Mouse (Mus musculus) midbrain, embryonic 15.5 days (tissue): ENCODE data around the gene Rbmx. TPM values are rescaled to one million over a fixed set of nuclear protein-coding genes. Genes with fewer than 3 reads are reported as not detected.

Experiments
- ATAC-seq: fragments of 200-750 bp; cut with Nextera tagmentation; replicated peaks from 2 replicates; pipeline ENCODE4 v1.8.0; 2017; ENCODE audit warnings: moderate TSS enrichment
- H3K27ac ChIP-seq: fragments of 300-500 bp; sonication (generic); 2 replicates; pipeline ENCODE4 v1.5.1; 2015; ENCODE audit warnings: mild to moderate bottlenecking, inconsistent platforms
- H3K27me3 ChIP-seq: fragments of 300-500 bp; sonication (generic); replicated peaks from 2 replicates; pipeline ENCODE4 v1.6.1; 2015; ENCODE audit warnings: inconsistent platforms
- H3K36me3 ChIP-seq: fragments of 300-500 bp; sonication (generic); replicated peaks from 2 replicates; pipeline ENCODE4 v1.6.1; 2015; ENCODE audit warnings: inconsistent platforms
- H3K4me1 ChIP-seq: fragments of 300-500 bp; sonication (generic); 2 replicates; pipeline ENCODE4 v1.6.1; 2015; ENCODE audit warnings: inconsistent platforms
- H3K4me2 ChIP-seq: fragments of 300-500 bp; sonication (generic); 2 replicates; pipeline ENCODE4 v1.6.1; 2015; ENCODE audit warnings: inconsistent platforms, mild to moderate bottlenecking, moderate library complexity
- H3K4me3 ChIP-seq: fragments of 300-500 bp; sonication (generic); 2 replicates; pipeline ENCODE4 v1.5.1; 2015; ENCODE audit warnings: mild to moderate bottlenecking, inconsistent platforms
- H3K9ac ChIP-seq: fragments of 300-500 bp; sonication (generic); 2 replicates; pipeline ENCODE4 v1.6.1; 2015; ENCODE audit warnings: mild to moderate bottlenecking, inconsistent platforms
- H3K9me3 ChIP-seq: fragments of 300-500 bp; sonication (generic); 2 replicates; pipeline ENCODE4 v1.6.1; 2016; ENCODE audit warnings: inconsistent platforms
- WGBS: fragments of 180-500 bp; shearing (Covaris S2); methylation state at CpG from one replicate; pipeline ENCODE4 v1.1.7; 2015; ENCODE audit warnings: mixed read lengths; 5-methylcytosine and 5-hydroxymethylcytosine counted together
- polyA plus RNA-seq: library from polyadenylated mRNA; unstranded; fragments of >200 nt; fragmentation: Nextera tagmentation; extraction: Ambion mirVana; gene quantifications from 2 replicates; pipeline ENCODE4 v1.2.1, GENCODE M21; 2015

Gene Rbmx
- polyA plus RNA-seq, 1 experiment from 2014 or later: 183 TPM

DNA sequence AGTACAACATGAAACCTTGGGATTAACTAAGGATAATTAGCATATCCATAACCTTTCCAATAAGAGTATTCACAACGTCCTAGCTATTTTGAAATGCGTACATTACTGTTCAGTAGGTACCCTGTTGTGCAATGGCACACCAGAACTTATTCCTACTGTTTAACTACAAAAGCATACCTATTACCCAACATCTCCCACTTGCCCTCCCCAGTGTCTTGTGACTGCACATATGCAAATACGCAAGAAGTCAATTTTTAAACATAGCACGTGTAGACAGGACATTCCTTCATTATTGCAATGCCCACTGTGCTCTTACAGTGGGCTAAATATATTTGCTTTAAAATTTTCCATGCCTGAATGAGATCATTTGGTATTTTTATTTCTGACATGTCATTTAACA is 19.9 kb downstream of the Rbmx start:
- Histone ChIP-seq H3K27ac (no peak overlapping the region), H3K4me3 (no peak overlapping the region), H3K4me1 (no peaks in the 10 kb centered on the region), H3K4me2 (no peak overlapping the region), H3K9ac (no peak overlapping the region), H3K36me3 (0 out of 2 replicates have a peak, but pooled peaks cover 5% of the 10 kb centered on the region), H3K27me3 (no peaks in the 10 kb centered on the region), H3K9me3 (no peaks in the 10 kb centered on the region)
- 84% methylated on average over 4 of the region's 4 CpGs for WGBS
- no peak for ATAC-seq

DNA sequence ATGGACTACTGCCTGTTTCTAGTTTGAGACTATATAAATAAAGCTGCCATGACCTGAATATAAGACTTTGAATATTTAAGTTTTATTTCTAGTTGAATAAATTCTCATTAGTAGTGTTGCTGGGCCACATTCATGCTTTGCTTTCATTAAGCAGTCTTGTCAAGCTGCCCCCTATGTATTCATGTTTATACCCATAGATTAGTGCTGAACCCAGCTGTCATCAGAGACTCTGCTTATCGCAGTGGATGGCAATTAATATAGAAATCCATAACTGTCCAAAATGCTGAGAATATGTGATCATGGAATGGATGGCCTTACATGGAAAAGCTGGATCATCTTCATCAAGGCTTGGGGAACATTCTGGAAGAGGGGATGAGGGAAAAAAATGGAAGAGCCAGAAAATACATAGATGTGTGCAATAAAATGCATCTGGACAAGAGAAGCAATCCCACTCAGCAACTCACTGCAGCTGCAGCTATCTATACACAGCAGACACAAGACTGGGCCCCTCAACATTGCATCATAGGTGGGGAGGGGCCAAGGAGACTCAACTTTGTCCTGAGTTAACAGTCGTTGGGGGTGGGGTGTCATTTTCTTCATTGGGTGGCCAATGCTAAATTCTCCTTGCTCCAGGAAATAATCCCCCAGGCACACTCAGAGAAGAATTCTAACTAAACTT is 27.8 kb downstream of the Rbmx start:
- 60% methylated on average over 2 of the region's 2 CpGs for whole genome bisulfite sequencing
- H3K9me3 ChIP-seq: no peaks in the 10 kb centered on the region
- no peak overlapping the region for H3K27ac ChIP-seq
- no peaks in the 10 kb centered on the region for H3K36me3 ChIP-seq
- H3K27me3 ChIP-seq: no peaks in the 10 kb centered on the region
- H3K9ac ChIP-seq: no peak overlapping the region
- no peak for ATAC-seq
- no peak overlapping the region for H3K4me3 ChIP-seq
- H3K4me2 ChIP-seq: no peak overlapping the region
- no peaks in the 10 kb centered on the region for H3K4me1 ChIP-seq

DNA sequence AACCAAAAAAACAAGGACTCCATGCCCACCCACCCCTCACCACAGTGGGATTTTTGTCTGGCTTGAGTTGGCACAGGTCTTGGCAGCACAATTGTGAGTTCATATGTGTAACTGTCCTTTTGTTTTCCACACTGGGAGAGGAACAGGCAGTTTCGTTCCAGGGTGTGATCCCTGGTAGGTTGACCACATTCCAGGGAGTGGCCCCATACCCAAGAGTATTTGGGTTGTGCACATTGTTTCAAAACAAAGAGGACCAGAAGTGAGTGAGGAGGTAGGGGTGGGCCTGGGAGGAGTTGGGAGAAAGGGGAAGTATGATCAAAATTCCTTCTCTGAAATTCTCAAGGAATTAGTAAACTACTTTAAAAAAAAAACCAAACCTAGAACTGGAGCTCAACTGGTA is 33.5 kb downstream of the Rbmx start:
- no peak for ATAC-seq
- no peaks in the 10 kb centered on the region for H3K4me1 ChIP-seq
- H3K27me3 ChIP-seq: no peaks in the 10 kb centered on the region
- H3K9me3 ChIP-seq: no peaks in the 10 kb centered on the region
- 54% methylated on average over 1 of the region's 1 CpGs for WGBS
- no peak overlapping the region for H3K9ac ChIP-seq
- H3K4me3 ChIP-seq: no peak overlapping the region
- no peaks in the 10 kb centered on the region for H3K36me3 ChIP-seq
- no peak overlapping the region for H3K27ac ChIP-seq
- H3K4me2 ChIP-seq: no peak overlapping the region

DNA sequence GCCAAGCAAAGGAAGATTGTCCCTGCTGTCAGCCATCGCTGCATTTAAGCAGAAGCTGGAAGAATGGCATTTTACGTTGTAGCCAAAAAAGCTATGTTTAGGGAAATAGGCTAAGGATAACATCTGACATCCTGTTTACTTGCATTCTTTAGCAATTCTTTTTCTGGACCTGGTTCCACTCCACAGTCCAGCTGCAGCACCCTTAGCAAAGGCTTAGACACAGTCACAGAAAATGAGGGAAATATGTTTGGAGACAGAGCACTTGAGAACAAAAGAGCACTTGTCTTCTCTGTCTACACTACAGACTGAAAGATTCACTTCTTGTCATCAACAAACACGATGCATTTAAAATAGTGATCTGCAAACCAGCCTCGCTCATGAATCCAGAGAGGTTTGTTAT is 53.6 kb downstream of the Rbmx start:
- H3K4me2 ChIP-seq: no peak overlapping the region
- WGBS: 75% methylated on average over 4 of the region's 4 CpGs
- H3K4me3 ChIP-seq: no peak overlapping the region
- no peaks in the 10 kb centered on the region for H3K27me3 ChIP-seq
- H3K9ac ChIP-seq: no peak overlapping the region
- H3K27ac ChIP-seq: no peak overlapping the region
- no peak for ATAC-seq
- H3K36me3 ChIP-seq: no peaks in the 10 kb centered on the region
- H3K4me1 ChIP-seq: no peaks in the 10 kb centered on the region
- no peaks in the 10 kb centered on the region for H3K9me3 ChIP-seq

DNA sequence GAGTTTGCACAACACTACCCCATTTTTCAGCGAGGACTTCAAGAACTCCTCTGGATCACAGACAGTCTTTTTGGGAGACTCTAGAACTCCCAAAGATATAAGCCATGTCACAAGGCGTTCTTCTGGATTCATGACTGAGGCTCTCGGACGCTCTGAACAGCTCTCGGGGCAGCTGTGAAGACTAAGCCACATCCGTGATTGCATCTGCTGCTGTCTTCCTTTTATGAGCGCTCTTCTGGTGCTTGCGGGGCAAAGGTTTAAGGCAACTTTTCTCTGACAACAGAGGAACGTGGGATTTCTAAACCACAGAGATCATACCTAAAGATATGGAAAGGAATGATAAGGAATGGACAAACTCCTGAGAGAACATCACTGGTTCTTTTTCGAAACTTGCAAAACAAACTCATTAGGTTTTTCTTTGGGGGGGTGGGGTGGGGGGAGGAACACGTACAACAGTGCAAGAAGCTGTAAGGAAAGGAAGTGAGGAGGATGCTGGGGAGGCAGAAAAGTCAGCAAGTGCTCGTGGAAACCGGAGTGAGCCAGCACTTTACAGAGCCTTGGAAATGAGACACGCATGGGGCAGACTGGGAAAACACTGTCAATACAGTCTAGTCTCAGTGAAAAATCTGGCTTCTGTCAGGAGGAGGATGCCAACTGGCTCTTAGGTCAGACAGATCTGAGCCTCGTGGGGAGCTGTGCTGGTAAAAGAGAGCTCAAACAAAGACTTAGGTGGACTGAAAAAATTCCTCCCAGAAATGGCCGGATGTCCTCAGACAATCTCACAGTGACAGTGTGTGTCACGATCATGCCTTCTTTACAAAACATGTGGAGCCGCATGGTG is 54.2 kb downstream of the Rbmx start, which contains the start of gene Arhgef6:
TSS of gene Arhgef6 (minus strand) at position 359 of the 841 bp plus-strand sequence.
- Histone ChIP-seq H3K27ac (no peak within 1 kb of the TSS), H3K4me2 (no peak within 1 kb of the TSS), H3K36me3 (no peaks in the 10 kb centered on the region), H3K27me3 (no peaks in the 10 kb centered on the region), H3K4me3 (no peak within 1 kb of the TSS), H3K4me1 (no peaks in the 10 kb centered on the region), H3K9me3 (no peaks in the 10 kb centered on the region), H3K9ac (no peak within 1 kb of the TSS)
- no peak for ATAC-seq
- WGBS: 68% methylated on average over 18 of the region's 18 CpGs

DNA sequence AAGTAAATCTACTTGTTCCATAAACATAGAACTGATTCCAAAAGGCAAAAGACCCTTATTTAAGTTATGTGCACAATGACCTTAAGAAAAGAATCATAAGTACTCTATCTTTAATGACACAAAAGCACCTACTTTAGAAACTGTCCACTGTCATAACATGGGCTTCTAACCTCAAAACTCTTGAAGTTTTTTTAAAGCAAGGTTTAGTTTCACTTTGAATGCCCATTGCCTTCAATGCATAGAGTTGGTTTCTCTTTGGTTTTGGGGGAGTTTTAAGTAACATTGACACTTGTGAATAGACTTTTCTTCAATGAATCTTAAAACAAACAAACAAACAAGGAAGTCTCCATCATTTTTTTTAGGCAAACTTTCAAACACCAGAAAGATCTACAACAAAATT is 55.3 kb downstream of the Rbmx start:
- no peak overlapping the region for H3K4me3 ChIP-seq
- H3K9me3 ChIP-seq: no peaks in the 10 kb centered on the region
- no peaks in the 10 kb centered on the region for H3K27me3 ChIP-seq
- no peak overlapping the region for H3K4me2 ChIP-seq
- no peaks in the 10 kb centered on the region for H3K36me3 ChIP-seq
- no peak overlapping the region for H3K9ac ChIP-seq
- H3K4me1 ChIP-seq: no peaks in the 10 kb centered on the region
- H3K27ac ChIP-seq: no peak overlapping the region
- no peak for ATAC-seq

DNA sequence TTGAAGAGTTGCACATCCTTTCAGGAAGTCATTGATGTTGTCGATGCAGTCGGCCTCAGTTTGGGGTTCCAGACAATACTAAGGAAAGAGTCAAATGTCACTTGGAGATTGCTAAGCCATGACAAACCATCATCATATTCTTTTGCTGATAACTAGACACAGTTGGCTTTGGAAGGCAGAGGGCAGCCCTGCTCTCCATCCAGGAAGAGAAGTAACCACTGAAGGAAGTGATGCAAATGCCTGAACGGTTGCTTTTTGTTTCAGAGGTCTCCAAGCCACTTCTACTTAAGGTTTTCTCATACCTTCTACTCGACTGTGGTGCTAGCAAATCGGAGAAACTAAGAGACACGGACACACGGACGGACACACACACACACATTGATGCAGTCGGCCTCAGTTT is 55.9 kb downstream of the Rbmx start:
- Histone ChIP-seq H3K9me3 (no peaks in the 10 kb centered on the region), H3K4me2 (no peak overlapping the region), H3K4me3 (no peak overlapping the region), H3K9ac (no peak overlapping the region), H3K36me3 (no peaks in the 10 kb centered on the region), H3K27me3 (no peaks in the 10 kb centered on the region), H3K27ac (no peak overlapping the region), H3K4me1 (no peaks in the 10 kb centered on the region)
- WGBS: 83% methylated on average over 9 of the region's 9 CpGs
- no peak for ATAC-seq

DNA sequence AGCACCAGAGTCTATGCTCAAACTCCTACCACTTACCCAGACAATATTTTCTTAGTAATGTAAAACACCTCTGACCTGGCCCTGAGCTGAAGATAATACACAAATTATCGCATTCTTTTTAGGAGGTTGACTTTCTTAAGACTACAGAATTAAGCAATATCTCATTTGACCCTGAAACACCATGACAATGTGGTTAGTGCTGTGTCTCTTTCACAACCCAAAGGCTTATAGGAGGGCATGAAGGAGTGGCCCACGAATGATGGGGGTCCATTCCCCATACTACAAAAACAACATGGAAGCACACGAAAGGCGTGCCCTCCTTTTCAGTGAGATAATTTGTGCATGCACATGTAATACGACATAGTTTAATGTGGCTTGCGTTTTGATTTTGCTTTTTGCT is 57.5 kb downstream of the Rbmx start:
- H3K36me3 ChIP-seq: no peaks in the 10 kb centered on the region
- H3K27ac ChIP-seq: no peak overlapping the region
- 89% methylated on average over 6 of the region's 6 CpGs for WGBS
- no peaks in the 10 kb centered on the region for H3K9me3 ChIP-seq
- no peak overlapping the region for H3K4me2 ChIP-seq
- no peaks in the 10 kb centered on the region for H3K4me1 ChIP-seq
- no peak overlapping the region for H3K4me3 ChIP-seq
- no peak overlapping the region for H3K9ac ChIP-seq
- ATAC-seq: no peak
- H3K27me3 ChIP-seq: no peaks in the 10 kb centered on the region

Other genes starting within 250 kb of the Rbmx start
- gene Cd40lg, start 180.9 kb downstream of the Rbmx start, polyA plus RNA-seq: not detected in 2 replicates
- 5.6 and 6.5 TPM in 2 replicates for gene Arhgef6, start 54.3 kb downstream of the Rbmx start, polyA plus RNA-seq
- not detected in 2 replicates for gene Gm364, start 16.1 kb upstream of the Rbmx start, polyA plus RNA-seq
- gene Gpr101, start 110.7 kb upstream of the Rbmx start, polyA plus RNA-seq: 0.25 and 0.41 TPM in 2 replicates